Mouse (Mus musculus): Measurements from ENCODE around the gene Canx.

- TF ChIP-seq CTCF (IDR thresholded peaks at IDR 0.05; ENCODE audit: borderline replicate concordance, insufficient read depth, low read length), result peak; percentile 59; the same call in 1 of the 2 replicates
- TF ChIP-seq POLR2A (IDR thresholded peaks at IDR 0.05; ENCODE audit: low read depth, low read length), result peak; percentile 24; the same call in 1 of the 2 replicates
Observed at GRCm38 (mm10) chr11:50371399-50371841, 45.9 kb upstream of the Canx start.

Measured in embryonic fibroblast, embryonic 13.5 days (primary cell).